Mouse (Mus musculus): ENCODE results near the gene Mfsd1.
A peak's percentile ranks its signal among the peaks of the same experiment; 100 is the strongest.

Mfsd1 gene

GRCm38 (mm10) chr3:67582273-67583124 lies at the start of gene Mfsd1:
Mfsd1 (plus strand) TSS chr3:67582741.
- peak; percentile 46 to 86 for DNase-seq (ENCODE audit: low spot score in 2 of 2)

GRCm38 (mm10) chr3:67543630-67544029 lies 38.9 kb upstream of the Mfsd1 start:
- no peak for DNase-seq (ENCODE audit: low spot score in 2 of 2)

DNA sequence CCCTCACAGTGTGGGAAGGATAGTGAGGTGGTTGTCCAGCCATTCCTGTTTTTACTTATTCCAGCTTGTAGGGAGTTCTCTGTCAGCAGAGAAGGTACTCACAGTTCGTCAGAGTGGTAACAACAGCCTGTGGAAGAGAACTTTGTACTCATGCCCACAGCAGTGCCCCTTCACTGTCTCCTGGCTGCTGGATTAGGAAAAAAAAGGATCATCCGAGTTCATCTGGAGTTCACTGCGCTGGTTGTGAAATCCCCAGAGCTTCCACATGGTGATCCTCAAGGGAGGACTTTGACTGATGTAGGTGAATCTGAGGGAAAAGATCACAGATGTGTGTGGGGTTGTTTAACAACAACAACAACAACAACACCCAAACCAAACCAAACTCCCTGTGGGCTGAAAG lies 31.3 kb upstream of the Mfsd1 start:
- no peak for DNase-seq (ENCODE audit: low spot score in 2 of 2)

DNA sequence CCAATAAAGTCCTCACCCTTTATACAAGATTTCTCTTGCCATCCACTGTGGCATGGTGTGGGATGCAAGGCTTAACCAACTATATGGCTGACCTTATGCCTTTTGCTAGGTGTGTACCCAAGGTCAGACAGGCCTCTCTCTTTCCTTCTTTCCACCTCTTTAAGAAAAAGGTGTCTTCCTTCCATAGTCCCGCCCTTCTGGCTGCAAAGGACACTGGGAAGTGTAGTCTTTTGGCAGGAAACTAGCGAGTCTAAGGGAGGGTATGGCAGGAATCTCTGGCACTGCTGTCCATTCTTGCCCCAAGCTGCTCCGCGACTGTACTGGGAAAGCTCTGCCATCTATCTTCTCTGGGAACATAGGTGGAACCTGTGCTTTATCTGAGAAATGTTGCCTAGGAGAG lies 29.3 kb upstream of the Mfsd1 start:
- DNase-seq (ENCODE audit: low spot score in 2 of 2) = no peak

GRCm38 (mm10) chr3:67553927-67554448 lies 28.6 kb upstream of the Mfsd1 start:
- DNase-seq (ENCODE audit: low spot score in 2 of 2) = no peak

- DNase-seq (ENCODE audit: low spot score in 2 of 2) = no peak
Measured at GRCm38 (mm10) chr3:67555211-67555610, 27.3 kb upstream of the Mfsd1 start.

- no peak for DNase-seq (ENCODE audit: low spot score in 2 of 2)
Measured at GRCm38 (mm10) chr3:67557200-67557651, 25.3 kb upstream of the Mfsd1 start.

- DNase-seq (ENCODE audit: low spot score in 2 of 2) = no peak
Measured at GRCm38 (mm10) chr3:67557718-67558354, 24.7 kb upstream of the Mfsd1 start.

DNA sequence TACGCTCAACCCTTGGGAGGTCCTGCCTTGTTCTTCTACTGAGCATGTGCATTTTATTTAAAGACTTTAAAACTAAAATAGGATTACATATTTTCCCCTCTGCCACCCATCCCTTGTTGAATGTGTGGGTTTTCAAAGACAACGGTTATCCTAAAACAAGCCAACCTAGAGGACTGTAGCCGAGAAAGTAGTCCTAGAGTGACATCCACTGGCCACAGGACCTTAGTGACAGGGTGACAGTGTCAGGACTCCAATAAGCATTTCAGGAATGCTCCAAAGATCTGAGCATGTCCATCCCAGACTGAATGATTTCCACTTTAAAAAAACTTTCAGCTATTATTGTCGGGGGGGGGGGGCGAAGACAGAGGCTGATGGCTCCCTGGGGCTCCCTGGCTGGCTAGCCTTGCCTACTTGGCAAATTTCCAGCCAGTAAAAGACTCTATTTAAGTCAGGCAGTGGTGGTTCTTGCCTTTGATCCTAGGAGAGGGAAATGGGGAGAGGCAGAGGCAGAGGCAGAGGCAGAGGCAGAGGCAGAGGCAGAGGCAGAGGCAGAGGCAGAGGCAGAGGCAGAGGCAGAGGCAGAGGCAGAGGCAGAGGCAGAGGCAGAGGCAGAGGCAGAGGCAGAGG lies 17.7 kb upstream of the Mfsd1 start:
- no peak for DNase-seq (ENCODE audit: low spot score in 2 of 2)

DNA sequence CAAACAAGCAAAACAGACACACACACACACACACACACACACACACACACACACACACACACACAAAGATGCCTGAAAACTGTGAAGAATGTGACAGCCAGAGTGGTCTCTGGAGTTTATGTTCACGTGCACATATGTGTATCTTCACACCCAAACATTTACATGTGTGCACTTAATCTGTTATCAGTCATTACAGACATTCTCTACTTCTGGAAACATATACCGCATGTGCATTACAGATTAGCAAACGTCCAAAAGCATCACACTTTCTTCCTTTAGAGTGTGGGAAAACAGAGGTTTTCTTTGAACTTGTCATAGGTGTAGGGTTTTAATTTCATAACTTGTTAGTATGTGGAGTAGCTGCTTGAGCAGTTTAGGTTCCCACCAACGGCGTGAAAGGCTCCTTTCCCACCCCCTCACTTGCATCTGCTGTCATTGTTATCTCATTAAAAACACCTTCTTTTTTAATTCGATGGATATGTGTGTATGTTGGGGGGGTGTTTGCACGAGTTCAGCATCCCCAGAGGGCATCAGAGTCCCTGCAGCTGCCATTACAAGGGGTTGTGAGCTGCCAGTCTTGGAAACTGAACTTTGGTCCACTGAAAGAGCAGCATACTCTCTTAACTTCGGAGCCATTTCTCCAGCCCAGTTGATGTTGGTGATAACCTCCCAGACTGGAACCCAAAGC lies 16.9 kb upstream of the Mfsd1 start:
- no peak for DNase-seq (ENCODE audit: low spot score in 2 of 2)

GRCm38 (mm10) chr3:67568015-67568618 lies 14.4 kb upstream of the Mfsd1 start:
- peak; percentile 53 to 61 for DNase-seq (ENCODE audit: low spot score in 2 of 2)

DNA sequence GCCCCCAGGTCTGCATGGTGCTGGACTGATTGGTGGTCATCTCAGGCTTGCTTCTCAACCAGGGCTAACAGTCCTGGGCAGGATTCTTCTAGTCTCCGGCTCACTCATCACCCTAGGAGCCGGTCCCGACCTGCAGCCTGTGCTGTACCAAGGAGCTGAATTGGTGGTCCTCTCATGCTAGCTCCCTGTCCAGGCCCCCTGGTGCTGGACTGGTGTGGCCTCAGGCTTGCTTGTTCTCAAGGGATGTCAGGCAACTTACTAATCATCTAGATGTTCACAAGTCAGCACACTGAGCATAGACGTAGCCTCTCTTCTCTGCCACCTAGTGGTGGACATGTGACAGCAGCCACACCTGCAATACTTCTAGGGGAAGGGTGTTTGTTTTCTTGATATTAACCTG lies 9.6 kb upstream of the Mfsd1 start:
- DNase-seq (ENCODE audit: low spot score in 2 of 2) = peak in 1 of 2 experiments; percentile 21

DNA sequence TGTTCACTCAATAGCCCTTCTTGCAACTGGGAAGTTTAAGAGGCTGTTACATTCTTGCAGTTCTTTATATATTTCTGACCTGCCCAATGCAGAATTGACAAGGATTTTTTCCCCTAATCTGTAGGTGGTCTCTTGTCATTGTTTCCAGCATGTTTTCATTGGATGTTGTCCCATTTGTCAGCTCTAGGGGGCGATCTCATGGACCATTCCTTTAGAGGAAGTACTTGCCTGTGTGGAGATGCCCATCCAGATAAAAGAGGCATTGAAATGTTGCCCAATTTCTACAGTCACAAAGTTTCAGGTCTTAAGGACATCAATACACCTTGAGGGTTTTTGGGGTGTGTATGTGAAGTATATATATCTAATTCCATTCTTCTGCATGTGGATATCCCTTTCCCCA lies 9.0 kb upstream of the Mfsd1 start:
- DNase-seq (ENCODE audit: low spot score in 2 of 2) = no peak

DNA sequence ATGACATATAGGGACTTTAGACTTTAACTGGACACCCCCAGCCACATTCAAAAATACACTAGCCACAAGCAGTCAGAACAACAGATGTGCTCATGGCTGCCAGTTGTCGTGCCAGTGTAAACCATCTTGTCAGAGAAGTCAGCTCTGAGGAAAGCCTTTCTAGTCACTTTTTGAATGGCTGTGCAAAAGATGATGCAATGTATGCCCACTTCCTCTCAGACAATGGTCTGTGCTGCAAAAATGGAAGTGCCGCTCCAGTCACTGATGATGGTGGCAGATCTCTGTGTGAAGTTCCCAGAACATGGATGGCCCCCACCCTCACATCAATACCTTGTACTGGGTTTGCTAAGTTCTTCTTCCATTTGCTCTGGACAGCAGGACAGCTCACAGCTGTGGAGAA lies 6.3 kb upstream of the Mfsd1 start:
- no peak for DNase-seq (ENCODE audit: low spot score in 2 of 2)

GRCm38 (mm10) chr3:67576724-67577123 lies 5.8 kb upstream of the Mfsd1 start:
- no peak for DNase-seq (ENCODE audit: low spot score in 2 of 2)

DNA sequence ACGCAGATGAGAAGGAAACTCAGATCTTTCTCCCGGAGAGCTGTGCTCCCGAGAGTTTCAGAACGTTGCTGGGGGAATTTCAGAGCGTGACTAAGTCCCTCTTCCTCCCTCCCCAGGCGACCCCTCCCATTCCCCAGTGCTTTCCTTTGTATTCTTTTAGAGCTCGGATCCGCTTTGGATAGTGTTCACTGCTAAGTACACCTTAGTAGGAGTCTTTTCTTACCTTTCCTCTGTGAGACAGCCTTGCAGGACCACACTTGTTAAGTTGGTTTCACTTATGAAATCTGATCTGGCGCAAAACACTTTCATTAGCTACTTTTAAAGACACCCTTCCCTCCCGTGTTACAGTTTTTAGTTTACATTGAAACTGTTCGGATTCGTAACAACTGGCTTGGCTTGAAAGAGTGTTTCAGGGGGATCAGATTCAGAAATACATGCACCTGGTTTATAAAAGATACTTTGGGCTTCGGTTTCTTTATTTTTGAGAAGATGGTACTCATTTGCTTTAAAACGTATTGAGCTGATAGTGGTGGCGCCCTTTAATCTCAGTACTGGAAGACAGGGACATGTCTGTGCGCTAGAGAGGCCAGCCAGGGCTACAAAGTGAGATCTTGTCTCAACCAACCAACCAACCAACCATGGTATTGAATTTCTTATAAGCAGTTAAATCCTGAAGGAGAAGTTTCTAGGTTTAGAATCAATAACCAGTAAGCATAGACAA lies 744 bp downstream of the Mfsd1 start:
- no peak for DNase-seq (ENCODE audit: low spot score in 2 of 2)

- no peak for DNase-seq (ENCODE audit: low spot score in 2 of 2)
Measured at GRCm38 (mm10) chr3:67583846-67584186, 1.3 kb downstream of the Mfsd1 start.

GRCm38 (mm10) chr3:67586511-67586910 lies 4.0 kb downstream of the Mfsd1 start:
- no peak for DNase-seq (ENCODE audit: low spot score in 2 of 2)

DNA sequence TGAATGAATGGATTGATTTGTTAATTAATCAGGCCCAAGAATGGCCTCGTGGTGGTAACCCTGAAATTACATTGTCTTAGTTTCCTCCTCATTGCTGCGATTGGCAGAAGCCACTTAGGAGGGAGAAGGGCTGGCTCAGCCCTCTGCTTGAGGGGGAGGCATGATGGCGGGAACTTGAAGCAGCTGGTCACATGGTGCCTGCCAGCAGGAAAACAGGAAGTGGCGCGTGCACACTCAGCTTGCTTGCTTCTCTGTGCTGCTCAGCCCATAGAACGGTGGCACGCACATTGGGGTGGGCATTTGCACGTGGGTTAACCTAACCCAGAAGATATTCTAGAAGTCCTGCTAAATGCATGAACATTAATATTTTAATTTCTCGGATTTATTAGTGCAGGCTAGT lies 4.9 kb downstream of the Mfsd1 start:
- DNase-seq (ENCODE audit: low spot score in 2 of 2) = no peak

DNA sequence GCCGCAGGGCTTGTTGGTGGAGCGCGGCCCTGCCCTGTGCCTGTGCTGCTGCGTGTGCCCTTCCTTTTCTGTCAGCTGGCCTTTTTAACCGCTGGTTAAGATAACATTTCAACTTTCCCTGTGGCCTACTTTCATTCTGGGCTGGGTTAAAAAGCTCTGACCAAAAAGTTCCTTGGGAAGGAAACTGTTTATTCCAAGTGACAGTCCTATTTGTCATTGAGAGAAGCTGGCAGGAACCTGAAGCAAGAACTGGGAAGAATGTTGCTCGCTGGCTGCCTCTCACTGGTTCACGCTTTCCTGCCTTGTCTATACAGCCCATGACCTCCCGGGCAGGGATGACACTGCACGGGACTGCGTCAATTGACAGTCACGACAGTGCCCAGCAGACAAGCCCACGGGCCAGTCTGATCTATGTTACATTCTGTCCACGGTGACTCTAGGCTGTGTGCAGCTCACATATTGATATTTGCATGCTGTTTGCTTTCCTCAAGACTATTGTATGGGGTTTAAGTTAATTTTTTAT lies 19.1 kb downstream of the Mfsd1 start:
- DNase-seq (ENCODE audit: low spot score in 2 of 2) = no peak

DNA sequence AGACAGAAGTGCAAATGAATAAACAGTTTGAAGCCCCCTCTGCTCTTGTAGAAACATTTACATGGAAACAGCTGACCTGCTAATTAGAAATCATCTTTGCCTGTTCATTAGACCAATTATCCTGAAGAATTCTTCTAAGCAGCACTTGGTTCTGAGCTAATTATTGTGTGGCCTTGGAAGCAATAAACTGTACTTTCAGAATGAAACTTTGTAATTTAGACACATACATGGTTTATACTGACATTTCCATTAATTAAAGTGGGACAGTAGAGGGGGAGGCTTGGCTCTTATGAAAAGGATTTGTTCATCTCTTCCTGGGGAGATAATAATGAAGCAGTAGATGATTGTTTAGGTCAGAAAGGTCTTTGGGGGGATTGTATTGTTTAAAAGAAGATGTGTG lies 35.7 kb downstream of the Mfsd1 start:
- no peak for DNase-seq (ENCODE audit: low spot score in 2 of 2)

All from cerebellum, postnatal 4 days (tissue).